Mouse (Mus musculus) ES-Bruce4 (cell line): ENCODE measurements around the gene Crhr2.

Source experiments
- CTCF ChIP-seq: IDR thresholded peaks from one replicate; pipeline ENCODE4 v1.8.1; 2011; ENCODE audit warnings: low read depth, low read length
- EP300 ChIP-seq: IDR thresholded peaks from 2 replicates; pipeline ENCODE4 v1.6.1; 2011; ENCODE audit warnings: low read depth, low read length; ENCODE audit not compliant: insufficient read depth
- POLR2A ChIP-seq: IDR thresholded peaks from one replicate; pipeline ENCODE4 v1.8.1; 2011; ENCODE audit warnings: low read length; ENCODE audit not compliant: insufficient read depth

- TF ChIP-seq POLR2A (no peak), EP300 (no peak), CTCF (no peak)
These were observed 13.3 kb upstream of the Crhr2 start for GRCm38 (mm10) chr6:55146138-55146537.
